Mouse (Mus musculus): ENCODE measurements around the gene Acot4.
"Not testable (repeated sequence)": the region's sequence is repeated elsewhere in the genome, so short reads cannot be mapped to it uniquely, and the experiment has no call there.

Gene Acot4

DNA sequence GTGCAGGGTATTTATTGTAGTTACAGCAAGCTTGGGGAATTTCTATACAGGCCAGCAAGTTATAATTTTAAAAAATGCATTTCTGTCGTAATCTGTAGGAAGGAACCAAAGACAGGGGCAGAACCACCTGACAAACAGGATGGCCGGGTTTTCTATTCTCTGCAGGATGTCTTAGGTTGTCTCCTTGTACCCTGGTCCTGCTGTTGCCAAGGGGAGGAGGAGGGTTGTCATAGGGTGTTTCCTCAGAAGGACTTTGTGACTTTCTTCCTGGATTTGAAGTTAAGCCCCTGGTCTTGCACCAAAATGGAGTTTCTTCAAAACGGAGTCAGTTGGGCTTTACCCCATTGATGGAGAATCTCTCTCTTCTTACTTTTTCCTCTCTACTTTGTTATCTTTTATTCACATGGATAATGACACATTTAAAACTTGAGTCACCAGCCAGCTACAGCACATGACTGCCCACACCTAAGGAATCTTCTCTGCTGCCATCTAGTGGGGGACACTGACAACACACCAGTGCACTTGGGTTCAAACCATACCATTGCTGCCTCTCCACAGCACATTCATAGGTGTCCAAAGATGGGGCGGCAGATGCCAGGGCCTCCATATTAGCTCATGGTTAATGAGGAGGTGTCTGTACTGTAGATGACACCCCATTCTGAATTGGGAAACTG, 7.4 kb upstream of the Acot4 start:
- intact Hi-C loops (cut with DNase I) = loop anchor here (2.0 kb wide), 1 partner anchor 58 kb away; no protein-coding TSS in a partner anchor

DNA sequence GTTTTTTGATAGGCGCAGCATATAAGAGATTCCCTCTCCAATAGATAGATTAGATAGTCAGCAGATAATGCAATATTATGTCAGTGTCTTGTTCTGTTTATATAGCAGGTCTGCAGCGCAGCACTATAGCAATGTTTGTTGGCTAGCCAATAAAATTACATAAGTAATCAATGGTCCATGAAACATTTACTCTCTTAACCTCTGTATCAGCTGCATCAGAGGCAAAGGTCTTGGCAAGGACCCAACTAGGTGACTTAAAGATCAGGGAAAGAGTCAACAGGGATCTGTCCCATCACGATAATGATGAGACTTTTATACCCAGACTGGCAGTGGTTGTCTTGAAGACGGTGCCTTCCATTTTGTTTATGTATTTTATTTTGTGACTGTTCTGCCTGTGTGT, 5.3 kb upstream of the Acot4 start:
- intact Hi-C loops (cut with DNase I) = no loop called here

DNA sequence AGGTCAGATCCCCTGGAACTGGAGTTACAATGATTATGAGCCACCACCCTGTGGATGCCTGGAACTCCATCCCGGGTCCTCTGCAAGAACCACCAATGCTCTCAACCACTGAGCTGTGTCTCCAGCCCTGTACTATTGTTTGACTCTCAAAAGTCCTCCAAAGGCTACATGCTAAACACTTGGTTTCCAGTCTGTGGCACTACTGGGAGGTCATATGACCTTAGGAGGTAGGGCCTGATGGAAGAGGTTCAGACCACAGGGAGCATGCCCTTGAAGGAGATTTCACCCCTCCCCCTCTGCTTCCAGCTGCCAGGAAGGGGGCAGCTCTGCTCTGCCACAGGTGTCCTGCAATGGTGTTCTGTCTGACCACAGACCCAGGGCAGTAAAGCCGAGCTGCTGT, 4.9 kb upstream of the Acot4 start:
- intact Hi-C loops (cut with DNase I) = not testable (repeated sequence)

DNA sequence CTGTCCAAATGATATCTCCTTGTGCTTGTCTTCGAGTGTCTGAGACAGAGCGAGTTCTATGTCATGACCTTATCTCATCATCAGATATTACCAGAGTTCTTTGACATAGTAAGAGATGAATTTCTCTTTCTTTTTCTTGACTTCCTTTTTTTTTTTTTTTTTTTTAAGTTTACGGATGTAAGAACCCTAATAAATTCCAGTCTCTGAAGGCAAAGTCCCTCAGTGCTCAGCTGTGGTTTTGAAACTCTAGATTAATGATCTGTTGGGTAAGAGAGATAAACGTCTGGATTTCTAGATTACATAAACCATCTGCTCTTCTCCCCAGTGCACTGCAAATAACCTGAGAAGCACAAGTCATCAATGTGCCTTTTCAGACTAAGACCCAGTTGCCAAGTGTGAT, 4.1 kb upstream of the Acot4 start:
- intact Hi-C loops (cut with DNase I) = no loop called here

DNA sequence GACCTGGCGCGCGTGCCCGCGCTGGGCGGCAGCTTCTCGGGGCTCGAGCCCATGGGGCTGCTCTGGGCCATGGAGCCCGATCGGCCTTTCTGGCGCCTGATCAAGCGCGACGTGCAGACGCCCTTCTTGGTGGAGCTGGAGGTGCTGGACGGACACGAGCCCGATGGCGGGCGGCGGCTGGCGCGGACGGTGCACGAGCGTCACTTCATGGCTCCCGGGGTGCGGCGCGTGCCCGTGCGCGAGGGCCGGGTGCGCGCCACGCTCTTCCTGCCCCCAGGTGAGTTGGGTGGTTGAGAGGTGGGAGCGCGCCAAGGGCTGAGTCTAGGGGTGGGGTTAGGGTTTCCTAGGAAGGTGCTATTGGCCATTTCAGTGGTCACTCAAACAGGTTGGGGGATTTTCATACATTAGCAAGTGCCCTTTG, 522 bp downstream of the Acot4 start, which contains the start of gene Gm49366:
TSS of gene Gm49366 (plus strand) at position 245 of the 421 bp plus-strand sequence.
- intact Hi-C loops (cut with DNase I) = not testable (repeated sequence)

DNA sequence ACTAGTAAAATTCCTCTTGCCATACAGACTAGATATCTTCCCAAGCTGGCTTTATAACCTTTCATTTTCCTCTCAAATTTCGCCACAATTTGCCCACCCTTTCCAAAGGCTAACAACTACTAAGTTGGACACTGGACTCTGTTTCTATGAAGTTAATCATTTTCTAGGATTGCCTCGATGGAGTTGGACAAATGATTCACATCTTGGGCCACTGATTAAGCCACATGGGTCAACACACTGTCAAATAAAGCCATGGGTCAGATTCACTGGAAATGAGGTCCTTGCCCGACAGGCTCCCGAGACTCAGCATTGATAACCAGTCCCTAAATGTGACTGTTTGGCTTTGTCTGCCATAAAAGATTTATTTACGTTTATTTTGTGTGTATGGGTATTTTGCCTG, 4.1 kb downstream of the Acot4 start:
- intact Hi-C loops (cut with DNase I) = no loop called here

DNA sequence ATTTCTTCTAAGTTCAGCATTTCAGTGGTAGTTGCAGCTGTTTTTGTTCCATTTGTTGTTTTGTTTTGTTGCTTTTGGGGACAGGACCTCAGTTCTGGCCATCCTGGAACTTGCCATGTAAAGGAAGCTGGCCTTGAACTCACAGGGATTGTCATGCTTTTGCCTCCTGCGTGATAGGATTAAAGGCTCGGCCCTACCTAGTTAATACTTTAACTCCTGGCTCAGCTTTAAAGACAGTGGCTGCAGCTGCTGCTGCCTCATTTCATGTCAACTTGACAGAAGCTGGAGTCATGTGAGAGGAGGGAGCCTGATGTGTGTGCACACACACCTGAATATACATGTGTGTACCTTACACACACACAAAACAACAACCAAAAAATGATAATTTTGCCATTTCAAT, 5.9 kb downstream of the Acot4 start:
- intact Hi-C loops (cut with DNase I) = no loop called here

DNA sequence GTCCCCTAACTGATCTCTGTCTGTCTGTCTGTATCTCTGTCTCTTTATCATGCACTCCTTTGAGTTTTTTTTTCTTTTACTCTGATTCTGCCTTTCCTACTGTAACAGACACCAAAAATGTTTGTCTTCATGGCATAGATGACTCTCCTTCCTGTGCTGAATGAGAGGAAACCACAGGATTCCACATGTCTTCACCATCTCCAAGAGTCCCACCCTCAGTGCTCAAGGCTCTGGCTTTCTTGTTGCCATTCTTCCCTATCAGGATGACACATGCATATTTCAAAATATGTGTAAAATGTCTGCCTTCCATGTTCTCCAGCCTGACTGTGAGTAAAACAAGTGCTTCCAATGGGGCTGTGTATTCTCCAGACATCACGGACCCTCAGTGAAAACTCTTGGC, 8.7 kb downstream of the Acot4 start:
- intact Hi-C loops (cut with DNase I) = no loop called here

DNA sequence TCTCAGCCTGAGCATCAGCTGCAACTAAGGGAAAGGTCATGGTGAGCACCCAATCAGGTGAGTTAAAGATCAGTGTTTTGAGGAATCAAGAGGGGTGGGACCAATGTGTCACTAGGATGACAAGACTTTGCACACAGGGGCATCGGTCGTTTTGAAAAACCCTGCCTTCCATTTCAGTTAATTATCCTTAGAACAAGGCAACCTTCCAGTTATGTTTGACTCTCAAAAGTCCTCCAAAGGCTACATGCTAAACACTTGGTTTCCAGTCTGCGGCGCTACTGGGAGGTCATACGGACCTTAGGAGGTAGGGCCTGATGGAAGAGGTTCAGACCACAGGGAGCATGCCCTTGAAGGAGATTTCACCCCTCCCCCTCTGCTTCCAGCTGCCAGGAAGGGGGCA, 12.6 kb downstream of the Acot4 start:
- intact Hi-C loops (cut with DNase I) = not testable (repeated sequence)

DNA sequence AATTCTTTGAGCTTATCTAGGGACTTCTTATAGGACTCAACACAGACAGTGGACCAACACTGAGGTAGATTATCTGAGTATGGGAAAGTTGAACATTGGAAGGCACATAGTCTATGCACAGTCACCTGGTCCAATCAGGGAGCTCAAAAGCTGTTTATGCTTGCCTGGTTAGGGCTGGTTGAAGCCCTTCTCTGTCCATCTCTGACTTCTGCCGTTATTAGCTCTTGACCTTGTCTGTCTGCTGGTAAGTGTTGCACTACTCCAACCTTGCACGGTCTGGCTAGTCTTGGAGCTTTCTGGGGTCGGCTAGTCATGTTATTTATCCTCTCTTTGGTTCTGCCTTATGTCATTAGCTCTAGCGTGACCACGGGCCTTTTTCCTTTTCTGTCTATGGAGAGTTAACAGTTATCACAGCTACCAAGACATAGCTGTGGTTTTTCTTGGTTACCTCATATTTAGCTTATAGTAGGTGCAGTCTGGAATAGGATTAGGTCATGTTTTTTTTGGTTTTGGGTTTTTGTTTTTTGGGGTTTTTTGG, 13.8 kb downstream of the Acot4 start, which contains the start of gene Acot3:
TSS of gene Acot3 (plus strand) at position 208 of the 538 bp plus-strand sequence.
- intact Hi-C loops (cut with DNase I) = no loop called here

DNA sequence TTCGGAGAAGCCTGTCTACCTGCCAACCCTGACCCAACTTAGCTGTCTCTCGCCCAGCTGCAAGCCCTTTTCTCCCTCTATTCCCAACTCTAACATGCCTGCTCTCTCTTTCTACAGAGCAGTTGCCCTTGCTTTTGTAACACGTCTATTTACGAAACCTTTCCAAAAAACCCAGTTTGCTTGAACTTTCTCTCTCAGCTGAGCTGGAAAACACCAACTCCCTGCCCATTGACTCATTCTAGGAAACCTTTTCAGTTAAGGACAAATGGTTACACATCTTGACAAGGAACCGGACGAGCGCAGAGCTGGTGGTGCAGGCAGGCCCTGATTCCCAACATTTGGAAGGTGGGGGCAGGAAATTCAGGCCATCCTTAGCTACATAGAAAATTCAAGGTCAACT, 14.4 kb downstream of the Acot4 start:
- intact Hi-C loops (cut with DNase I) = no loop called here

DNA sequence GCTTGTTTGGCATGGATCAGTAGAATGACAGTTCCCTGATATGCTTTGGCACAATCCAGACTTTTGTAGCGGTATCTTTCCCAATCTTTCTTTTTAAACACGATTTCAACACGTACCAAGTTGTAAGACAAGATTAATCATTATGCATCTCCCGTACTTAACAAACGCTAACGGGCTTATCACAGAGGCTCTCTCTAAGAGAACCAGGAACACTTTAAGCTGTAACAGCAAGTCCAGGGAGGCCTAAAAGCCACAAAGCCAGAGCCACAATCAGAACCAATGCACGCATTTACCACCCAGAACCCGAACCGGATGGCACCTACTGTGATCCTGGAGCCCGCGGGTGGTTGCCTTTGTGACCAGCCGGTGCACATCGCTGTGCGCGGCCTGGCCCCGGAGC, 15.0 kb downstream of the Acot4 start:
- intact Hi-C loops (cut with DNase I) = no loop called here

DNA sequence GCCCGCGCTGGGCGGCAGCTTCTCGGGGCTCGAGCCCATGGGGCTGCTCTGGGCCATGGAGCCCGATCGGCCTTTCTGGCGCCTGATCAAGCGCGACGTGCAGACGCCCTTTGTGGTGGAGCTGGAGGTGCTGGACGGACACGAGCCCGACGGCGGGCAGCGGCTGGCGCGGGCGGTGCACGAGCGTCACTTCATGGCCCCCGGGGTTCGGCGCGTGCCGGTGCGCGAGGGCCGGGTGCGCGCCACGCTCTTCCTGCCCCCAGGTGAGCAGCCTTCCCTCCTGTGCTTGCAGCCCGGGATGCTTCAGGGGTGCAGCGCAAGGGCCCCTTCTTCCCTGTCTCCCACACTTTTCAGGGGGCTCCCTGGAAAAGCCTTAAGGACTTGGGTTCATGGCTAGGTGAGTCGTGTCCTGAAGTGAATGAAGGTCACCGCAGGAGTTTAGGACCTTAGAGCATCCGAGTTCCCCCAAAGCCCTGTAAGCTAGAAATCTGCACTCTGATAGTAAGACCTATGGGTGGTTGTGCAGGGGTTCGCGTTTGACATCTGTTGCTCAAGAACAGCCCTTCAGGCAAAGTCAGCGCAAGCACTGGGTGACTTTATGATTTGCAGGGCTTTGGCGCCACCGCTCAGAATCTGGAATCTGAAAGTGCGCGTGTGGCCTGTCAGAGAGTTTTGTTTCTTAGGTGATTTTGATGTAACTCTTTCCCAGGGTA, 15.7 kb downstream of the Acot4 start:
- intact Hi-C loops (cut with DNase I) = no loop called here

DNA sequence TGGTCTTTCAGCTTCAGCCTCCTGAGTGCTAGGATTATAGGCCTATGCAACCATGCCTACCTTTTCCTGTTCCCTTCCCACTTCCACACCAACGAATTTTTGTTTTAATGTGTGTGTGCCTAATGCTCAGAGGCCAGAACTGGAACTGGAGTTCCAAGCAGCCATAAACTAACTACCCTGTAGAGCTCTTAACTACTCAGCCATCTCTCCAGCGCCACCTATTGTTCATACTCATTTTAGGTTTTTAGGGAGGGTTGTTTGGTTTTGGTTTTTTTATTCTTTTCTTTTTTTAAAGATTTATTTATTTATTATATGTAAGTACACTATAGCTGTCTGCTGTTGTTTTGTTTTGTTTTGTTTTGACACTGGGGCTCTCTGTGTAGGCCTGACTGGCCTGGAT, 22.8 kb downstream of the Acot4 start:
- intact Hi-C loops (cut with DNase I) = no loop called here

DNA sequence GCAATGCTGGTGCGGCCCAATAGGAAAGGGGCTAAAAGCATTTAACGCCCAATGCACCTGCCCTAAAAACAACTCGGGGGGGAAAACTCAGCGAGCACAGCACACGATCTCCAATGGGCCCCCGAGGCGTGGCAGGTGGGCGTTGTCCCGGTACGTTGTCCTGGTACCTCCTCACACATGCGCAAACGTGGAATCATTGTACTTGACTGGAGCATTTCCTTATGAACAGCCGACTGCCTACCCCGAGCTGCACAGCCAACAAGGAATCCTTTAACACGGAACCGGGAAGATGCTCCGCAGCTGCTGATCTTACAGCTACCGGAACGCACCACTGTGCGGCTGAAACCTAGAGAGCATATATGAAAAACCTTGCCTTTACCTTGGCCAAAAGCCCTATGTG, 24.2 kb downstream of the Acot4 start:
- intact Hi-C loops (cut with DNase I) = loop anchor here (2.0 kb wide), 1 partner anchor 90 kb away; no protein-coding TSS in a partner anchor

DNA sequence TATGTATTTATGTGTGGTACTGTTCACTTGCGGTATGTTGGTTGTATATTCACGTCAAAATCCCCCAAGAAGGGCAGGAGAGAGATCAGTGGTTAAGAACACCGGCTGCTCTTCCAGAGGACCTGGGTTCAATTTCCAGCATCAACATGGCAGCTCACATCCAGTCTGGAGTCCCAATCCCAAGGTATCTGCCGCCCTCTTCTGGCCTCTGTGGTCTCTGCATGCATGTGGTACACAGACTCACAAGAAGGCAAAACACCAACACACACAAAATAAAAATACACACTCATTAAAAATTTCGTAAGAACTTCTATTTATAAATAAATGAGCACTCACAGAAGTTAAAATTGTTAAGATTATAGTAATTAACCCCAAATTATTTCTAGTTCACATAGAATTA, 25.0 kb downstream of the Acot4 start:
- intact Hi-C loops (cut with DNase I) = loop anchor here (2.0 kb wide), 1 partner anchor 90 kb away; no protein-coding TSS in a partner anchor

DNA sequence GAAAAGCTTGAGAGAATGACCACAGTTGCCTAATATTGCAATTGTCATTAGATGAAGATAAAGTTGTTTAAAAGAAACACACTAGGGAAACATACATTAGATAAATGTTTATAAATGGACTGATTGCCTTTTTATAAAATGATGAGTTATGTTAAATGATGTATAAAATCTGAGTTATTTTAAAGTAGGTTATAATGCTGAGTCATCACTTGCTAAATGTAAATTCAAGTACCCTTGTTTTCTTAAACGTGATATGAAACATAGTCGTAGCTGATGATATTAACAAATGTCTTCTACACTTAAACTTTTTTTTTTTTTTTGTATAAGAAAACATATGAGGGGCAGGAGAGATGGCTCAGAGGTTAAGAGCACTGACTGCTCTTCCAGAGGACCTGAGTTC, 25.7 kb downstream of the Acot4 start:
- intact Hi-C loops (cut with DNase I) = loop anchor here (2.0 kb wide), 1 partner anchor 91 kb away; no protein-coding TSS in a partner anchor

DNA sequence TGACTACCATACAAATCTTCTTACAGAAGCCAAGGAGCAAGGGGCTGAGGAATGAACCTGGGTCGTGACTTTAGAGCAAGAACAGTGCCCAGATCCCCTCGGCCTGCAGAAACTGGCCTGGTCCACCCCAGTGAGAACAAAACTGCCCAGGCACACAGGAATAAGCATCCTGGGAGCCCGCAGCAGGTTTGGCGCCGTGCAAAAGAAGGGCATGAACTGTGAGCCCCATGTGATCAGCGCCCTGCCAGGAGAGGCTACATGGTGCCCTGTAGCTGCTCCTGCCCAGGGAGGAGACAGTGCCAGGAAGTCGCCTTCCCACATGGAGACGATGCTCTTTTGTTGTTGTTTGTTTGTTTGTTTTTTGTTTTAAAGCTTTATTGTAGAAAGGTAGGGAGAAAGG, 26.4 kb downstream of the Acot4 start:
- intact Hi-C loops (cut with DNase I) = no loop called here

DNA sequence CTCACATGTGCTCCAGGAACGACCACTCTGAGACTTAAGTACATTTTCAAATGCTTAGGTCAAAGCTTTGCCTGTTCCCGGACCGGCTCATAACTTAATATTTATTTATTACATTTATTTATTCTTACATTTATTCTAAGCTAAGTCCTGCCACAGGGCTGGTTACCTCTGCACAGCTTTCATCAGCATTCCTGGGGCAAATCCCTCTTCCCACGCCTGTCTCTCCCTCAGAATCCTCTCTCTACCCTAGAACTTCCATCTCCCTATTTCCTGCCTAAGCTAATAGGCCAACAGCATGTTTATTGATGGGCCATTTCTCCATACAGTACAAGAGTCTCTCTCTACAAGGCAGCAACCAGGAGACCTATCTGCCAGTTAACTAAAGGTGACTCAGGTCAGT, 29.6 kb downstream of the Acot4 start:
- intact Hi-C loops (cut with DNase I) = no loop called here

DNA sequence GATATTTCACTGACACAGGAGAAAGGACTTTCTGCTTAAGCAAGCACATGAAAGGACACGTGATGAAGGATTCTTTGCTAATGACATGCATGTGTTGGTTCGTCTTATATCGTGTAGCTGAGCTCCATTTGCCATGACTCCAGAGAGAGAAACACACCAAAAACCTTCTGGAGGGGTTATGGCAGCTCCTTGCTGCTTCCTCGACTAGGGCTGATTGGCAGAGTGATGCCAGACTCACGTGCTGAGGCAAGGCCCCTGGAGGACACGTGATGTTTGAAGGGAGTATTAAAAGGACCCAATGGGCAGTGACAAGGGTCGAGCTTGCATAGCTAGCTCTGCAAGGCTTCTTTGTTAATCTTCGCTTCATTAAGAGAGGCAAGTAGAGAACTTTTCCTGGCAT, 30.1 kb downstream of the Acot4 start:
- intact Hi-C loops (cut with DNase I) = no loop called here

DNA sequence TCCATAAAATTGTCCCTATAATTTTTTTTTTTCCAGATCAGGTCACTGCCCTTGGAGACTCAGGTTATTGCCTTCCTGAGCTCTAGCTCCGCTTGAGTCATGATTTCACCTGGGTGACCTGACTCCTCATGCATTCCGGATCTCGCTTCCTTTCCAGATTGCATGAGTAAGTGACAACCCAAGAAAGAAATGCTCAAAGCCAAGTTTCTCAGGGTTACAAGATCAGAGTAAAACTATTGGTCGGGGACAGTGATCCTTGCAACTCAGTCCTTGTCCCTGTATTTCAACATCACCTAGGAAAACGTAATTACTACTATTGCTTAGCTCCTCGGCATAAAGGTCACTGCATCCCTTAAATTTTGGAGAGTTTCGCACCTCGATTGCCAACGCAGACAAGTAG, 30.8 kb downstream of the Acot4 start, which contains the start of gene Acot5:
TSS of gene Acot5 (plus strand) at position 340 of the 400 bp plus-strand sequence.
- intact Hi-C loops (cut with DNase I) = no loop called here

DNA sequence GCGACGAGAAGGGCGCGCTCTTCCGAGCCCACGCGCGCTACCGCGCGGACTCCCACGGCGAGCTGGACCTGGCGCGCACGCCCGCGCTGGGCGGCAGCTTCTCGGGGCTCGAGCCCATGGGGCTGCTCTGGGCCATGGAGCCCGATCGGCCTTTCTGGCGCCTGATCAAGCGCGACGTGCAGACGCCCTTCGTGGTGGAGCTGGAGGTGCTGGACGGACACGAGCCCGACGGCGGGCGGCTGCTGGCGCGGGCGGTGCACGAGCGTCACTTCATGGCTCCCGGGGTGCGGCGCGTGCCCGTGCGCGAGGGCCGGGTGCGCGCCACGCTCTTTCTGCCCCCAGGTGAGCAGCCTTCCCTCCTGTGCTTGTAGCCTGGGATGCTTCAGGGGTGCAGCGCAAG, 31.4 kb downstream of the Acot4 start:
- intact Hi-C loops (cut with DNase I) = not testable (repeated sequence)

Data from adrenal gland (tissue).